11 mouse cellular contexts compared by ENCODE assay signal in the genomic region with DNA sequence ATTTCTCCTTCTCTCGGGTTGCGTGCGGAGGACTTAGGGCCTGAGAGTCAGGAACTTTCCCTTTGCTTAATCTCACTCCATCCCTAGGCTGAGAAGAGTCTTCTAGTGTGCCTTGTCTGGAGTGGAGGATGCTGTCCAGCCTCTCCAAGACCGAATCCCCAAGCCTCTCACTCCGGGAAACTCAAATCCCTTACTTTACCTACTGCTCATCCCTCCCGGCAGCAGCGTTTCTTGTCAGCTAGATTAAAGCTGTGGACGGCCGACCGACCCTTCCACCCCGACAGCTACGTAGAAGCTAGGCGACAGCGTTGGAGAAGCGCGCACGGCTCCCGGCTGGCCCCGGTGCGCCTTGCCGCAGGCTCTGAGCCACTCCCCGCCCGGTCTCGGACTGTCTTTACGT. TPM values are rescaled to one million over a fixed set of nuclear protein-coding genes. Genes with fewer than 3 reads are reported as not detected.
A peak's percentile ranks its signal among the peaks of the same experiment; 100 is the strongest.
DNase-seq lines count a peak whose midpoint lies in the region; ATAC-seq and TF ChIP-seq lines count a peak whose summit lies in the region.
"Had no signal": no experiment of that assay in that cellular context is flagged by ENCODE, and none has a peak within 500 bp of the region (broad histone marks: within the 10 kb centered on the region; RNA-seq: fewer than 3 reads in every experiment).

No protein-coding gene starts in this region.

- DNase-seq in midbrain, embryonic 11.5 days (ENCODE audit: low spot score, missing footprints): peak; percentile 95
- DNase-seq in cerebellum, adult 2 months: no peak
- DNase-seq in cerebellum, adult 9-10 months: no peak
- no peak for DNase-seq in adrenal gland, adult 8-10 months

- TF ChIP-seq EP300 in ES-Bruce4 (IDR thresholded peaks at IDR 0.05; ENCODE audit: insufficient read depth, low read depth, low read length): no peak

- no peak overlapping the region for H3K9ac ChIP-seq in forebrain, embryonic 12.5 days
- no peak overlapping the region for H3K9ac ChIP-seq in forebrain, embryonic 16.5 days (replicated peaks; ENCODE audit: low read depth, low read length)
- no peak overlapping the region for H3K9ac ChIP-seq in ES-Bruce4 (ENCODE audit: low read depth, poor library complexity, severe bottlenecking)
- H3K9ac ChIP-seq in forebrain, embryonic 15.5 days (replicated peaks): no peak overlapping the region; the same call in 1 of the 2 replicates
- H3K9ac ChIP-seq in midbrain, embryonic 11.5 days (ENCODE audit: low read length): no peak overlapping the region

- TF ChIP-seq CTCF in ES-Bruce4 (IDR thresholded peaks at IDR 0.05; ENCODE audit: low read depth, low read length): no peak
- TF ChIP-seq CTCF in cerebellum, adult 2 months (IDR thresholded peaks at IDR 0.05; ENCODE audit: borderline replicate concordance, insufficient read depth, low read depth, low read length): no peak

- 0 out of 2 replicates have a peak overlapping the region, but pooled peaks have one; percentile 25 for H3K27ac ChIP-seq in forebrain, embryonic 12.5 days
- no peak overlapping the region for H3K27ac ChIP-seq in forebrain, embryonic 16.5 days (ENCODE audit: low read length)
- no peak overlapping the region for H3K27ac ChIP-seq in ES-Bruce4 (ENCODE audit: insufficient read depth, low read length)
- no peak overlapping the region for H3K27ac ChIP-seq in forebrain, embryonic 15.5 days (replicated peaks)
- no peak overlapping the region for H3K27ac ChIP-seq in midbrain, embryonic 11.5 days (ENCODE audit: low read depth, low read length)
- no peak overlapping the region for H3K27ac ChIP-seq in cerebellum, adult 2 months (ENCODE audit: insufficient read depth, low read length)

- peak overlapping the region; percentile 49 for H3K4me2 ChIP-seq in forebrain, embryonic 12.5 days
- no peak overlapping the region for H3K4me2 ChIP-seq in forebrain, embryonic 16.5 days (ENCODE audit: low read length)
- no peak overlapping the region for H3K4me2 ChIP-seq in forebrain, embryonic 15.5 days (replicated peaks)
- peak overlapping the region; percentile 41 for H3K4me2 ChIP-seq in midbrain, embryonic 11.5 days

- H3K4me1 ChIP-seq in forebrain, embryonic 12.5 days: peaks cover 16% of the 10 kb centered on the region
- peaks cover 9% of the 10 kb centered on the region for H3K4me1 ChIP-seq in forebrain, embryonic 16.5 days (replicated peaks; ENCODE audit: control insufficient read depth, insufficient read depth, low read length)
- H3K4me1 ChIP-seq in ES-Bruce4 (ENCODE audit: control insufficient read depth, insufficient read depth, low read length): no peaks in the 10 kb centered on the region
- H3K4me1 ChIP-seq in forebrain, embryonic 15.5 days: peaks cover 18% of the 10 kb centered on the region
- H3K4me1 ChIP-seq in midbrain, embryonic 11.5 days (ENCODE audit: control insufficient read depth, insufficient read depth, low read length): peaks cover 2% of the 10 kb centered on the region; the same call in 1 of the 2 replicates
- no peaks in the 10 kb centered on the region for H3K4me1 ChIP-seq in cerebellum, adult 2 months (ENCODE audit: control insufficient read depth, insufficient read depth, low read length)

- no peak for ATAC-seq in forebrain, embryonic 12.5 days (ENCODE audit: low FRiP score)
- ATAC-seq in forebrain, embryonic 16.5 days: no peak
- no peak for ATAC-seq in forebrain, embryonic 15.5 days (replicated peaks)
- ATAC-seq in midbrain, embryonic 11.5 days (ENCODE audit: low FRiP score): no peak

- H3K9me3 ChIP-seq in forebrain, embryonic 12.5 days: no peaks in the 10 kb centered on the region
- no peaks in the 10 kb centered on the region for H3K9me3 ChIP-seq in forebrain, embryonic 16.5 days (ENCODE audit: control insufficient read depth, low read length)
- no peaks in the 10 kb centered on the region for H3K9me3 ChIP-seq in ES-Bruce4 (replicated peaks; ENCODE audit: control insufficient read depth, insufficient read depth, low read length, poor library complexity, severe bottlenecking)
- H3K9me3 ChIP-seq in forebrain, embryonic 15.5 days: no peaks in the 10 kb centered on the region
- no peaks in the 10 kb centered on the region for H3K9me3 ChIP-seq in midbrain, embryonic 11.5 days (ENCODE audit: control insufficient read depth, low read length)

- peak overlapping the region; percentile 33 for H3K4me3 ChIP-seq in forebrain, embryonic 12.5 days (replicated peaks)
- no peak overlapping the region for H3K4me3 ChIP-seq in forebrain, embryonic 16.5 days (replicated peaks; ENCODE audit: low read length)
- peak overlapping the region; percentile 45 for H3K4me3 ChIP-seq in ES-Bruce4 (ENCODE audit: low read depth, low read length)
- H3K4me3 ChIP-seq in forebrain, embryonic 15.5 days: 0 out of 2 replicates have a peak overlapping the region, but pooled peaks have one; percentile 22
- H3K4me3 ChIP-seq in midbrain, embryonic 11.5 days (ENCODE audit: low read depth, low read length): peak overlapping the region; percentile 25
- H3K4me3 ChIP-seq in cerebellum, adult 2 months (replicated peaks; ENCODE audit: insufficient read depth, low read depth, low read length): no peak overlapping the region

- peaks cover 96% of the 10 kb centered on the region for H3K27me3 ChIP-seq in forebrain, embryonic 12.5 days
- H3K27me3 ChIP-seq in forebrain, embryonic 16.5 days (replicated peaks; ENCODE audit: control insufficient read depth, insufficient read depth, low read length): peaks cover 81% of the 10 kb centered on the region
- H3K27me3 ChIP-seq in ES-Bruce4 (ENCODE audit: control insufficient read depth, insufficient read depth, low read length, poor library complexity, severe bottlenecking): peaks cover 20% of the 10 kb centered on the region
- peaks cover 85% of the 10 kb centered on the region for H3K27me3 ChIP-seq in forebrain, embryonic 15.5 days
- H3K27me3 ChIP-seq in midbrain, embryonic 11.5 days (ENCODE audit: control insufficient read depth, insufficient read depth, low read length): peaks cover 69% of the 10 kb centered on the region
- H3K27me3 ChIP-seq in cerebellum, adult 2 months (ENCODE audit: control insufficient read depth, insufficient read depth, low read length): peaks cover 3% of the 10 kb centered on the region

- H3K36me3 ChIP-seq in forebrain, embryonic 12.5 days (replicated peaks): no peaks in the 10 kb centered on the region
- H3K36me3 ChIP-seq in forebrain, embryonic 16.5 days (ENCODE audit: control insufficient read depth, insufficient read depth): no peaks in the 10 kb centered on the region
- no peaks in the 10 kb centered on the region for H3K36me3 ChIP-seq in ES-Bruce4 (ENCODE audit: control insufficient read depth, insufficient read depth, low read length, poor library complexity, severe bottlenecking)
- no peaks in the 10 kb centered on the region for H3K36me3 ChIP-seq in forebrain, embryonic 15.5 days
- H3K36me3 ChIP-seq in midbrain, embryonic 11.5 days (ENCODE audit: control insufficient read depth, insufficient read depth, low read length): no peaks in the 10 kb centered on the region

- under 1% methylated on average over 25 of the region's 25 CpGs for WGBS in forebrain, embryonic 12.5 days
- under 1% methylated on average over 25 of the region's 25 CpGs for WGBS in forebrain, embryonic 16.5 days
- WGBS in forebrain, embryonic 15.5 days: under 1% methylated on average over 25 of the region's 25 CpGs
- WGBS in midbrain, embryonic 11.5 days: under 1% methylated on average over 25 of the region's 25 CpGs
- WGBS in cerebellum, adult 2 months: under 1% methylated on average over 25 of the region's 25 CpGs

- no peak for TF ChIP-seq POLR2A in ES-Bruce4 (IDR thresholded peaks at IDR 0.05; ENCODE audit: insufficient read depth, low read length)
- TF ChIP-seq POLR2A in cerebellum, adult 2 months (IDR thresholded peaks at IDR 0.05; ENCODE audit: borderline replicate concordance, insufficient read depth, low read length): no peak

RNA-seq across cellular contexts. Expression of a gene that starts 0.8 kb away (rescaled TPM):
- polyA plus RNA-seq in forebrain, embryonic 12.5 days (2016; fragmentation: Nextera tagmentation; extraction: Ambion mirVana): 4.9 and 6.8 TPM in 2 replicates
- 0.35 and 0.73 TPM in 2 replicates for polyA plus RNA-seq in forebrain, embryonic 16.5 days (2015; fragmentation: Nextera tagmentation; extraction: Ambion mirVana)
- 0.36 and 0.64 TPM in 2 replicates for polyA plus RNA-seq in ES-Bruce4 (2011; ENCODE audit: insufficient read depth, insufficient read length, low read depth, missing spikeins)
- polyA plus RNA-seq in forebrain, embryonic 15.5 days (2015; fragmentation: Nextera tagmentation; extraction: Ambion mirVana): 1.2 and 2.2 TPM in 2 replicates
- polyA plus RNA-seq in midbrain, embryonic 11.5 days (2014; fragmentation: Nextera tagmentation; extraction: Ambion mirVana): 1.4 and 2.0 TPM in 2 replicates
- not detected in 2 replicates for polyA plus RNA-seq in cerebellum, adult 2 months (2012; rRNA removed)
- not detected for total RNA-seq in adrenal gland, adult 8-10 months (2022)
- total RNA-seq: hematopoietic stem cell, adult 5-6 weeks; megakaryocyte-erythroid progenitor cell, adult 5-6 weeks had no signal
- polyA plus RNA-seq: C2C12 had no signal

RNA-seq across cellular contexts. Expression of a gene that starts 17.0 kb away (rescaled TPM):
- polyA plus RNA-seq in forebrain, embryonic 12.5 days (2016; fragmentation: Nextera tagmentation; extraction: Ambion mirVana): 4.9 and 5.3 TPM in 2 replicates
- 1.5 and 1.6 TPM in 2 replicates for polyA plus RNA-seq in forebrain, embryonic 16.5 days (2015; fragmentation: Nextera tagmentation; extraction: Ambion mirVana)
- 6.5 and 6.8 TPM in 2 replicates for polyA plus RNA-seq in ES-Bruce4 (2011; ENCODE audit: insufficient read depth, insufficient read length, low read depth, missing spikeins)
- polyA plus RNA-seq in forebrain, embryonic 15.5 days (2015; fragmentation: Nextera tagmentation; extraction: Ambion mirVana): 1.9 and 2.9 TPM in 2 replicates
- 4.0 and 4.8 TPM in 2 replicates for polyA plus RNA-seq in midbrain, embryonic 11.5 days (2014; fragmentation: Nextera tagmentation; extraction: Ambion mirVana)
- 0.67 and 0.79 TPM in 2 replicates for polyA plus RNA-seq in cerebellum, adult 2 months (2012; rRNA removed)
- 1 to 10 TPM; 1.2 to 1.5 (median 1.5) TPM for total RNA-seq in adrenal gland, adult 8-10 months (2022)
- total RNA-seq: megakaryocyte-erythroid progenitor cell, adult 5-6 weeks had no signal

Comparison
In these comparisons a context has a peak if more than half of its experiments do, and no peak if none do; other contexts are left out.
1. H3K4me2 ChIP-seq: peak in forebrain, embryonic 12.5 days (single experiment) and midbrain, embryonic 11.5 days (single experiment); none in forebrain, embryonic 16.5 days (single experiment) and forebrain, embryonic 15.5 days (single experiment).
2. H3K4me3 ChIP-seq: peak in forebrain, embryonic 12.5 days (single experiment), ES-Bruce4 (single experiment), forebrain, embryonic 15.5 days (single experiment) and midbrain, embryonic 11.5 days (single experiment); none in forebrain, embryonic 16.5 days (single experiment) and cerebellum, adult 2 months (single experiment).